8 mouse cellular contexts compared by ENCODE assay signal in genomic region chr2:90917999-90918698, GRCm38 (mm10). TPM values are rescaled to one million over a fixed set of nuclear protein-coding genes. Genes with fewer than 3 reads are reported as not detected.
DNase-seq lines count a peak whose midpoint lies in the region; ATAC-seq lines count a peak whose summit lies in the region.

No protein-coding gene starts in this region.

- H3K4me3 ChIP-seq in midbrain, embryonic 12.5 days, result peak overlapping the region; percentile 74

- DNase-seq in cerebellum, adult 8-10 months, result peak; percentile 69
- peak; percentile 30 for DNase-seq in adrenal gland, adult 2 months
- DNase-seq in kidney, postnatal 25 days, result peak; percentile 85 to 90
- no peak for DNase-seq in adipocyte (ENCODE audit: low spot score)
- DNase-seq in thymus, postnatal 14 days, result no peak

- ATAC-seq in cerebellum, adult (ENCODE audit: insufficient number of reproducible peaks, low FRiP score, low TSS enrichment), result no peak; the same call in 1 of the 2 replicates
- ATAC-seq in granulocyte monocyte progenitor cell, adult 5-6 weeks (replicated peaks; ENCODE audit: poor library complexity, severe bottlenecking), result peak; percentile 61
- ATAC-seq in midbrain, embryonic 12.5 days (ENCODE audit: low FRiP score, low read depth), result no peak

- 12% methylated on average over 16 of the region's 16 CpGs for WGBS in midbrain, embryonic 12.5 days

- peak overlapping the region; percentile 88 for H3K27ac ChIP-seq in midbrain, embryonic 12.5 days (replicated peaks)

- H3K9me3 ChIP-seq in midbrain, embryonic 12.5 days, result no peaks in the 10 kb centered on the region

- peak overlapping the region; percentile 75 for H3K4me2 ChIP-seq in midbrain, embryonic 12.5 days (replicated peaks)

- peaks cover 28% of the 10 kb centered on the region for H3K4me1 ChIP-seq in midbrain, embryonic 12.5 days

- H3K36me3 ChIP-seq in midbrain, embryonic 12.5 days, result peaks cover 9% of the 10 kb centered on the region

- H3K27me3 ChIP-seq in midbrain, embryonic 12.5 days, result no peaks in the 10 kb centered on the region

- peak overlapping the region; percentile 94 for H3K9ac ChIP-seq in midbrain, embryonic 12.5 days (replicated peaks)

RNA-seq across cellular contexts. Expression of gene Ndufs3, which starts 13.5 kb away (rescaled TPM):
- total RNA-seq in adrenal gland, adult 2 months (2021), result 100 to 1,000 TPM; 337 to 401 TPM
- polyA plus RNA-seq in adrenal gland, adult 2 months (2012; rRNA removed), result 176 and 178 TPM in 2 replicates
- 159 TPM in 2 replicates for total RNA-seq in granulocyte monocyte progenitor cell, adult 5-6 weeks (2014; fragmentation: Nextera tagmentation)
- 93.2 and 128 TPM in 2 replicates for total RNA-seq in granulocyte monocyte progenitor cell, adult 5-6 weeks (2017)
- polyA plus RNA-seq in midbrain, embryonic 12.5 days (2016; fragmentation: Nextera tagmentation; extraction: Ambion mirVana), result 187 and 196 TPM in 2 replicates

RNA-seq across cellular contexts. Expression of gene Kbtbd4, which starts 13.6 kb away (rescaled TPM):
- 10 to 100 TPM; 30.0 to 31.2 TPM for total RNA-seq in adrenal gland, adult 2 months (2021)
- polyA plus RNA-seq in adrenal gland, adult 2 months (2012; rRNA removed), result 15.6 and 20.2 TPM in 2 replicates
- total RNA-seq in granulocyte monocyte progenitor cell, adult 5-6 weeks (2014; fragmentation: Nextera tagmentation), result 14.4 and 16.4 TPM in 2 replicates
- total RNA-seq in granulocyte monocyte progenitor cell, adult 5-6 weeks (2017), result 18.1 and 26.1 TPM in 2 replicates
- 53.5 and 54.5 TPM in 2 replicates for polyA plus RNA-seq in midbrain, embryonic 12.5 days (2016; fragmentation: Nextera tagmentation; extraction: Ambion mirVana)

RNA-seq across cellular contexts. Expression of gene Celf1, which starts 22.0 kb away (rescaled TPM):
- total RNA-seq in adrenal gland, adult 2 months (2021), result 10 to 100 TPM; 82.8 to 88.4 TPM
- 19.8 and 24.2 TPM in 2 replicates for polyA plus RNA-seq in adrenal gland, adult 2 months (2012; rRNA removed)
- 42.2 and 46.0 TPM in 2 replicates for total RNA-seq in granulocyte monocyte progenitor cell, adult 5-6 weeks (2014; fragmentation: Nextera tagmentation)
- 25.2 and 26.5 TPM in 2 replicates for total RNA-seq in granulocyte monocyte progenitor cell, adult 5-6 weeks (2017)
- 167 and 178 TPM in 2 replicates for polyA plus RNA-seq in midbrain, embryonic 12.5 days (2016; fragmentation: Nextera tagmentation; extraction: Ambion mirVana)

RNA-seq across cellular contexts. Expression of gene C1qtnf4, which starts 32.5 kb away (rescaled TPM):
- total RNA-seq in adrenal gland, adult 2 months (2021), result 1 to 10 TPM; 1.6 to 1.9 TPM
- polyA plus RNA-seq in adrenal gland, adult 2 months (2012; rRNA removed), result 13.8 and 19.6 TPM in 2 replicates
- total RNA-seq in granulocyte monocyte progenitor cell, adult 5-6 weeks (2014; fragmentation: Nextera tagmentation), result not detected in 2 replicates
- total RNA-seq in granulocyte monocyte progenitor cell, adult 5-6 weeks (2017), result not detected in 2 replicates
- 29.2 and 32.9 TPM in 2 replicates for polyA plus RNA-seq in midbrain, embryonic 12.5 days (2016; fragmentation: Nextera tagmentation; extraction: Ambion mirVana)

Comparison
In these comparisons a context has a peak if more than half of its experiments do, and no peak if none do; other contexts are left out.
1. DNase-seq: peak in cerebellum, adult 8-10 months (single experiment), adrenal gland, adult 2 months (single experiment) and kidney, postnatal 25 days (2 of 2); none in adipocyte (single experiment) and thymus, postnatal 14 days (single experiment).